Mouse (Mus musculus) adrenal gland, postnatal 14 days (tissue): ENCODE data around the gene Olfr843. TPM values are rescaled to one million over a fixed set of nuclear protein-coding genes. Genes with fewer than 3 reads are reported as not detected.

Experiments
- DNase-seq: peaks from one replicate; pipeline ENCODE4 v3.0.0; 2021; ENCODE audit warnings: mixed read lengths
- long read RNA-seq, 2 experiments: library from polyadenylated mRNA; stranded (forward); transcript quantifications; one replicate each; pipeline ENCODE4 v2.0.0; 2021
- total RNA-seq: library from RNA; stranded (reverse); gene quantifications from 2 replicates; pipeline ENCODE4 v1.2.3, GENCODE M21; 2021

Olfr843 gene
- total RNA-seq, result not detected in 2 replicates
- long read RNA-seq, experiment 1, result 0 reads
- long read RNA-seq, experiment 2, result 0 reads

DNA sequence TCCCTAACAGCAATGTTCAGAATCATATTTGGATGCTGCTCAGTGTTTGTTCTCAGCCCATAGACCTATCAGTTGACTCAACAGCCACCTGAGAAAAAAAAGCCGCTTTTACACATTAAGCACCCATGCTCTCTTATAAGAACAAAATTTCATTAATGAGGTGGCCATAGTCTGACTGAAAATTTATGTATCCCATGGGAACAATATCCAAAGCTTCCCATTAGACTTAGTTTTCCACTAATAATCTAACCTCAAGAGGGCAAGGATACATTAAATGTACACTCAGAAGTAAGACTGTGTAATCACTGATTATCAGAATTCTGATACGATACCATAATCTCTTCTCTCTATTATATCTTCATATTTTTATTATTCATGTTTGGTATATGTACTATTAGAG lies at the start of gene Olfr843:
Olfr843 (minus strand) TSS at position 101 of the 400 bp plus-strand sequence.
- no peak for DNase-seq

Other genes starting within 250 kb of the Olfr843 start
- gene Olfr835, start 219.3 kb downstream of the Olfr843 start, total RNA-seq, result not detected in 2 replicates
- gene Olfr836, start 131.6 kb downstream of the Olfr843 start, total RNA-seq, result not detected in 2 replicates
- not detected in 2 replicates for gene Olfr837, start 115.7 kb downstream of the Olfr843 start, total RNA-seq
- not detected in 2 replicates for gene Olfr839-ps1, start 74.7 kb downstream of the Olfr843 start, total RNA-seq
- gene Olfr844, start 64.4 kb upstream of the Olfr843 start, total RNA-seq, result not detected in 2 replicates
- not detected in 2 replicates for gene Olfr845, start 84.5 kb upstream of the Olfr843 start, total RNA-seq
- gene Olfr846, start 112.0 kb upstream of the Olfr843 start, total RNA-seq, result not detected in 2 replicates
- gene Olfr847, start 126.7 kb upstream of the Olfr843 start, total RNA-seq, result not detected in 2 replicates
- gene Olfr849, start 188.3 kb upstream of the Olfr843 start, total RNA-seq, result not detected in 2 replicates
- gene Olfr850, start 226.3 kb upstream of the Olfr843 start, total RNA-seq, result not detected in 2 replicates
- gene Olfr851, start 241.3 kb upstream of the Olfr843 start, total RNA-seq, result not detected in 2 replicates